ENCODE assay signal across 13 mouse cellular contexts in genomic region chr15:8721746-8722145, GRCm38 (mm10). TPM values are rescaled to one million over a fixed set of nuclear protein-coding genes. Genes with fewer than 3 reads are reported as not detected.
"Had no signal": no experiment of that assay in that cellular context is flagged by ENCODE, and none has a peak within 500 bp of the region (broad histone marks: within the 10 kb centered on the region; RNA-seq: fewer than 3 reads in every experiment).

No protein-coding gene starts in this region.

- H3K4me2 ChIP-seq: lung, embryonic 14.5 days; midbrain, embryonic 12.5 days; neural tube, embryonic 12.5 days; stomach, embryonic 15.5 days had no signal

- H3K9me3 ChIP-seq: midbrain, embryonic 10.5 days; midbrain, embryonic 12.5 days; neural tube, embryonic 12.5 days; stomach, embryonic 15.5 days had no signal

- H3K4me1 ChIP-seq: stomach, embryonic 15.5 days had no signal

- ATAC-seq: midbrain, embryonic 16.5 days had no signal

- H3K27me3 ChIP-seq: midbrain, embryonic 12.5 days; neural tube, embryonic 12.5 days; stomach, embryonic 15.5 days had no signal

- H3K4me3 ChIP-seq: midbrain, embryonic 10.5 days; midbrain, embryonic 12.5 days; neural tube, embryonic 12.5 days; stomach, embryonic 15.5 days had no signal

- H3K9ac ChIP-seq: lung, embryonic 14.5 days; midbrain, embryonic 12.5 days; neural tube, embryonic 12.5 days; stomach, embryonic 15.5 days had no signal

- H3K36me3 ChIP-seq: midbrain, embryonic 10.5 days; midbrain, embryonic 12.5 days; neural tube, embryonic 12.5 days; stomach, embryonic 15.5 days had no signal

- H3K27ac ChIP-seq: midbrain, embryonic 10.5 days; midbrain, embryonic 12.5 days; neural tube, embryonic 12.5 days; stomach, embryonic 15.5 days; stomach, postnatal 0 days had no signal

- DNase-seq: midbrain, embryonic 14.5 days; right cerebral cortex, postnatal 14 days; thymus, adult 2 months; thymus, postnatal 25 days; thymus, postnatal 4 days had no signal

RNA-seq across cellular contexts. Expression of gene Slc1a3, which starts 11.2 kb away (rescaled TPM):
- total RNA-seq: neutrophil, adult 5-6 weeks had no signal
